Mouse (Mus musculus) hindbrain, embryonic 12.5 days (tissue): ENCODE data around the gene C8a. TPM values are rescaled to one million over a fixed set of nuclear protein-coding genes. Genes with fewer than 3 reads are reported as not detected.

Experiments
- ATAC-seq: fragments of 200-750 bp; cut with Nextera tagmentation; 2 replicates; pipeline ENCODE4 v1.8.0; 2017; ENCODE audit warnings: moderate TSS enrichment; ENCODE audit not compliant: low FRiP score
- H3K27ac ChIP-seq: fragments of 300-500 bp; sonication (generic); 2 replicates; pipeline ENCODE4 v1.5.1; 2016; ENCODE audit warnings: mild to moderate bottlenecking
- H3K27me3 ChIP-seq: fragments of 300-500 bp; sonication (generic); 2 replicates; pipeline ENCODE4 v1.6.1; 2016; ENCODE audit warnings: mild to moderate bottlenecking
- H3K36me3 ChIP-seq: fragments of 300-500 bp; sonication (generic); 2 replicates; pipeline ENCODE4 v1.6.1; 2016; ENCODE audit warnings: mild to moderate bottlenecking
- H3K4me1 ChIP-seq: fragments of 300-500 bp; sonication (generic); 2 replicates; pipeline ENCODE4 v1.6.1; 2016
- H3K4me2 ChIP-seq: fragments of 300-500 bp; sonication (generic); replicated peaks from 2 replicates; pipeline ENCODE4 v1.6.1; 2016; ENCODE audit warnings: mild to moderate bottlenecking
- H3K4me3 ChIP-seq: fragments of 300-500 bp; sonication (generic); 2 replicates; pipeline ENCODE4 v1.5.1; 2016; ENCODE audit warnings: mild to moderate bottlenecking
- H3K9ac ChIP-seq: fragments of 300-500 bp; sonication (generic); 2 replicates; pipeline ENCODE4 v1.6.1; 2016; ENCODE audit warnings: mild to moderate bottlenecking, moderate library complexity
- H3K9me3 ChIP-seq: fragments of 300-500 bp; sonication (generic); replicated peaks from 2 replicates; pipeline ENCODE4 v1.6.1; 2016; ENCODE audit warnings: mild to moderate bottlenecking
- WGBS: fragments of 180-500 bp; shearing (Covaris S2); methylation state at CpG from one replicate; pipeline ENCODE4 v1.1.7; 2016; 5-methylcytosine and 5-hydroxymethylcytosine counted together
- polyA plus RNA-seq: library from polyadenylated mRNA; unstranded; fragments of >200 nt; fragmentation: Nextera tagmentation; extraction: Ambion mirVana; gene quantifications from 2 replicates; pipeline ENCODE4 v1.2.1, GENCODE M21; 2016

C8a gene
- polyA plus RNA-seq, 1 experiment from 2014 or later = not detected

- Histone ChIP-seq H3K9ac (no peak overlapping the region), H3K4me1 (0 out of 2 replicates have a peak, but pooled peaks cover 4% of the 10 kb centered on the region), H3K4me3 (no peak overlapping the region), H3K27me3 (no peaks in the 10 kb centered on the region), H3K4me2 (no peak overlapping the region), H3K27ac (no peak overlapping the region), H3K36me3 (no peaks in the 10 kb centered on the region), H3K9me3 (no peaks in the 10 kb centered on the region)
- WGBS = 86% methylated on average over 3 of the region's 3 CpGs
- no peak for ATAC-seq
These were observed 74.6 kb downstream of the C8a start for GRCm38 (mm10) chr4:104801625-104802024.

- ATAC-seq = no peak
- Histone ChIP-seq H3K4me1 (0 out of 2 replicates have a peak, but pooled peaks cover 4% of the 10 kb centered on the region), H3K4me3 (no peak overlapping the region), H3K9ac (no peak overlapping the region), H3K9me3 (no peaks in the 10 kb centered on the region), H3K36me3 (no peaks in the 10 kb centered on the region), H3K27ac (no peak overlapping the region), H3K4me2 (no peak overlapping the region), H3K27me3 (no peaks in the 10 kb centered on the region)
- 82% methylated on average over 9 of the region's 9 CpGs for WGBS
These were observed 77.2 kb downstream of the C8a start for GRCm38 (mm10) chr4:104798951-104799350.

- Histone ChIP-seq H3K9me3 (no peaks in the 10 kb centered on the region), H3K27ac (no peak overlapping the region), H3K4me3 (no peak overlapping the region), H3K27me3 (no peaks in the 10 kb centered on the region), H3K4me2 (no peak overlapping the region), H3K36me3 (no peaks in the 10 kb centered on the region), H3K4me1 (no peaks in the 10 kb centered on the region), H3K9ac (no peak overlapping the region)
- no peak for ATAC-seq
- 91% methylated on average over 4 of the region's 4 CpGs for WGBS
These were observed 84.1 kb downstream of the C8a start for GRCm38 (mm10) chr4:104792111-104792510.

- Histone ChIP-seq H3K4me3 (no peak overlapping the region), H3K9me3 (no peaks in the 10 kb centered on the region), H3K4me2 (no peak overlapping the region), H3K27me3 (no peaks in the 10 kb centered on the region), H3K4me1 (no peaks in the 10 kb centered on the region), H3K9ac (no peak overlapping the region), H3K27ac (no peak overlapping the region), H3K36me3 (no peaks in the 10 kb centered on the region)
- ATAC-seq = no peak
- WGBS = 76% methylated on average over 4 of the region's 4 CpGs
These were observed 93.9 kb downstream of the C8a start for GRCm38 (mm10) chr4:104782346-104782745.

GRCm38 (mm10) chr4:104781441-104781840 is 94.8 kb downstream of the C8a start:
- Histone ChIP-seq H3K36me3 (no peaks in the 10 kb centered on the region), H3K9me3 (no peaks in the 10 kb centered on the region), H3K4me2 (no peak overlapping the region), H3K27me3 (no peaks in the 10 kb centered on the region), H3K27ac (no peak overlapping the region), H3K4me3 (no peak overlapping the region), H3K9ac (no peak overlapping the region), H3K4me1 (no peaks in the 10 kb centered on the region)
- no peak for ATAC-seq
- 81% methylated on average over 3 of the region's 3 CpGs for WGBS

- no peak overlapping the region for H3K27ac ChIP-seq
- WGBS = 85% methylated on average over 5 of the region's 5 CpGs
- no peak overlapping the region for H3K4me3 ChIP-seq
- ATAC-seq = no peak
- H3K9ac ChIP-seq = no peak overlapping the region
- H3K4me1 ChIP-seq = no peaks in the 10 kb centered on the region
- no peaks in the 10 kb centered on the region for H3K36me3 ChIP-seq
- H3K27me3 ChIP-seq = no peaks in the 10 kb centered on the region
- no peak overlapping the region for H3K4me2 ChIP-seq
- no peaks in the 10 kb centered on the region for H3K9me3 ChIP-seq
These were observed 96.7 kb downstream of the C8a start for GRCm38 (mm10) chr4:104779460-104779859.

GRCm38 (mm10) chr4:104775601-104776000 is 100.6 kb downstream of the C8a start:
- H3K36me3 ChIP-seq = no peaks in the 10 kb centered on the region
- 78% methylated on average over 3 of the region's 3 CpGs for WGBS
- no peaks in the 10 kb centered on the region for H3K9me3 ChIP-seq
- H3K4me2 ChIP-seq = no peak overlapping the region
- no peaks in the 10 kb centered on the region for H3K4me1 ChIP-seq
- no peak for ATAC-seq
- no peaks in the 10 kb centered on the region for H3K27me3 ChIP-seq
- H3K27ac ChIP-seq = no peak overlapping the region
- no peak overlapping the region for H3K4me3 ChIP-seq
- H3K9ac ChIP-seq = no peak overlapping the region

GRCm38 (mm10) chr4:104770331-104770730 is 105.9 kb downstream of the C8a start:
- no peak for ATAC-seq
- H3K36me3 ChIP-seq = no peaks in the 10 kb centered on the region
- WGBS = 71% methylated on average over 4 of the region's 4 CpGs
- no peak overlapping the region for H3K4me2 ChIP-seq
- H3K4me3 ChIP-seq = no peak overlapping the region
- H3K27me3 ChIP-seq = no peaks in the 10 kb centered on the region
- no peaks in the 10 kb centered on the region for H3K4me1 ChIP-seq
- no peak overlapping the region for H3K27ac ChIP-seq
- no peak overlapping the region for H3K9ac ChIP-seq
- peaks cover 5% of the 10 kb centered on the region for H3K9me3 ChIP-seq

GRCm38 (mm10) chr4:104769602-104770001 is 106.6 kb downstream of the C8a start:
- Histone ChIP-seq H3K27me3 (no peaks in the 10 kb centered on the region), H3K4me3 (no peak overlapping the region), H3K9me3 (peaks cover 5% of the 10 kb centered on the region), H3K27ac (no peak overlapping the region), H3K36me3 (no peaks in the 10 kb centered on the region), H3K4me1 (no peaks in the 10 kb centered on the region), H3K4me2 (no peak overlapping the region), H3K9ac (no peak overlapping the region)
- 82% methylated on average over 8 of the region's 8 CpGs for WGBS
- no peak for ATAC-seq

GRCm38 (mm10) chr4:104768190-104768589 is 108.0 kb downstream of the C8a start:
- no peak overlapping the region for H3K4me2 ChIP-seq
- no peak overlapping the region for H3K9ac ChIP-seq
- H3K27ac ChIP-seq = no peak overlapping the region
- H3K27me3 ChIP-seq = no peaks in the 10 kb centered on the region
- H3K36me3 ChIP-seq = no peaks in the 10 kb centered on the region
- H3K9me3 ChIP-seq = peaks cover 5% of the 10 kb centered on the region
- WGBS = 86% methylated on average over 4 of the region's 4 CpGs
- no peak for ATAC-seq
- no peaks in the 10 kb centered on the region for H3K4me1 ChIP-seq
- no peak overlapping the region for H3K4me3 ChIP-seq

- Histone ChIP-seq H3K9me3 (peaks cover 5% of the 10 kb centered on the region), H3K27me3 (no peaks in the 10 kb centered on the region), H3K4me2 (no peak within 1 kb of the TSS), H3K27ac (no peak within 1 kb of the TSS), H3K4me3 (no peak within 1 kb of the TSS), H3K36me3 (no peaks in the 10 kb centered on the region), H3K4me1 (peaks cover 5% of the 10 kb centered on the region), H3K9ac (no peak within 1 kb of the TSS)
- 93% methylated on average over 8 of the region's 8 CpGs for WGBS
- ATAC-seq = no peak
These were observed 110.1 kb downstream of the C8a start, which contains the start of gene C8b for GRCm38 (mm10) chr4:104766065-104766464. Gene C8b (plus strand): TSS chr4:104766317.
